Mouse (Mus musculus) hindbrain, embryonic 16.5 days (tissue): ENCODE results near the gene Gm11549. TPM values are rescaled to one million over a fixed set of nuclear protein-coding genes. Genes with fewer than 3 reads are reported as not detected.

Experiments used
- ATAC-seq: fragments of 200-750 bp; cut with Nextera tagmentation; 2 replicates; pipeline ENCODE4 v1.8.0; 2017; ENCODE audit warnings: moderate TSS enrichment, moderate library complexity
- H3K27ac ChIP-seq: fragments of 300-500 bp; sonication (generic); 2 replicates; pipeline ENCODE4 v1.5.1; 2014; ENCODE audit warnings: low read depth, mild to moderate bottlenecking, control low read depth, low read length, moderate library complexity
- H3K27me3 ChIP-seq: fragments of 300-500 bp; sonication (generic); replicated peaks from 2 replicates; pipeline ENCODE4 v1.6.1; 2014; ENCODE audit warnings: low read length; ENCODE audit not compliant: control insufficient read depth, insufficient read depth
- H3K36me3 ChIP-seq: fragments of 300-500 bp; sonication (generic); 2 replicates; pipeline ENCODE4 v1.6.1; 2014; ENCODE audit warnings: mild to moderate bottlenecking, low read length, moderate library complexity, mixed read lengths; ENCODE audit not compliant: control insufficient read depth, insufficient read depth
- H3K4me1 ChIP-seq: fragments of 300-500 bp; sonication (generic); 2 replicates; pipeline ENCODE4 v1.6.1; 2014; ENCODE audit warnings: low read depth, low read length; ENCODE audit not compliant: control insufficient read depth, insufficient read depth
- H3K4me2 ChIP-seq: fragments of 300-500 bp; sonication (generic); 2 replicates; pipeline ENCODE4 v1.6.1; 2014; ENCODE audit warnings: mild to moderate bottlenecking, low read length, control low read depth, moderate library complexity
- H3K4me3 ChIP-seq: fragments of 300-500 bp; sonication (generic); 2 replicates; pipeline ENCODE4 v1.5.1; 2014; ENCODE audit warnings: mild to moderate bottlenecking, low read length, control low read depth, moderate library complexity
- H3K9ac ChIP-seq: fragments of 300-500 bp; sonication (generic); 2 replicates; pipeline ENCODE4 v1.6.1; 2014; ENCODE audit warnings: low read depth, mild to moderate bottlenecking, control low read depth, low read length, moderate library complexity
- H3K9me3 ChIP-seq: fragments of 300-500 bp; sonication (generic); 2 replicates; pipeline ENCODE4 v1.6.1; 2014; ENCODE audit warnings: mild to moderate bottlenecking, low read length, moderate library complexity; ENCODE audit not compliant: control insufficient read depth
- WGBS: fragments of 180-500 bp; shearing (Covaris S2); extraction: QIAGEN DNeasy Blood & Tissue Kit; methylation state at CpG from one replicate; pipeline ENCODE4 v1.1.7; 2014; 5-methylcytosine and 5-hydroxymethylcytosine counted together
- polyA plus RNA-seq: library from polyadenylated mRNA; unstranded; fragments of >200 nt; fragmentation: Nextera tagmentation; extraction: Ambion mirVana; gene quantifications from 2 replicates; pipeline ENCODE4 v1.2.1, GENCODE M21; 2015

Gene Gm11549
- polyA plus RNA-seq, 1 experiment from 2014 or later, result 0.75 TPM

DNA sequence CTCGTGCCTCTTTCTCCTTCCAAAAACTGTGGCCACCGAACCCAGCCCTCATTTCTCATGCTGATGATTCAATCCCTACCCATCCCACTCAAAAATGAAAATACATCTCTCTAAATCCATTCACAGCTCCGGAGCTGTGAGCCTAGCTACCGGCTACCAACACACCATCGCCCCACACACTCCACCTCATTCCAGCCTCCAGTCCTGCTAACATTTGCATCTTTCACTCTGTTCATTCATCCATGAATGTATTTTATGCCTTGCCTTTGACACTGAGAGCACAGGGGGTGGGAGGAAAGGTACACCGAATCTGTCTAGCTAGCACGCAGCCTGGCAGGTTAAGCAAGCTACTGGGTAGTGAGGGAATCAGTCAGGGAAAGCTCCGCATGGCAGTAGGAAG lies 42.8 kb downstream of the Gm11549 start:
- Histone ChIP-seq H3K9me3 (no peaks in the 10 kb centered on the region), H3K9ac (no peak overlapping the region), H3K27ac (no peak overlapping the region), H3K4me1 (peaks cover 4% of the 10 kb centered on the region; the same call in 1 of the 2 replicates), H3K4me2 (no peak overlapping the region), H3K4me3 (no peak overlapping the region), H3K27me3 (no peaks in the 10 kb centered on the region), H3K36me3 (no peaks in the 10 kb centered on the region)
- ATAC-seq, result no peak
- 68% methylated on average over 8 of the region's 8 CpGs for WGBS

- Histone ChIP-seq H3K27me3 (no peaks in the 10 kb centered on the region), H3K4me3 (peak overlapping the region; percentile 74), H3K4me2 (peak overlapping the region; percentile 98), H3K9ac (peak overlapping the region; percentile 77), H3K27ac (peak overlapping the region; percentile 59; the same call in 1 of the 2 replicates), H3K36me3 (no peaks in the 10 kb centered on the region), H3K4me1 (peaks cover under 1% of the 10 kb centered on the region; the same call in 1 of the 2 replicates), H3K9me3 (no peaks in the 10 kb centered on the region)
- WGBS, result 37% methylated on average over 20 of the region's 20 CpGs
- peak; percentile 1; the same call in 1 of the 2 replicates for ATAC-seq
Measured at GRCm38 (mm10) chr3:36476261-36477155, 45.1 kb downstream of the Gm11549 start.

- H3K36me3 ChIP-seq, result no peaks in the 10 kb centered on the region
- peak within 1 kb of the TSS; percentile 74 for H3K4me3 ChIP-seq
- H3K27ac ChIP-seq, result peak within 1 kb of the TSS; percentile 59; the same call in 1 of the 2 replicates
- WGBS, result 0% methylated on average over 27 of the region's 32 CpGs
- no peaks in the 10 kb centered on the region; the same call in 1 of the 2 replicates for H3K4me1 ChIP-seq
- H3K4me2 ChIP-seq, result peak within 1 kb of the TSS; percentile 98
- peak within 1 kb of the TSS; percentile 77 for H3K9ac ChIP-seq
- no peaks in the 10 kb centered on the region for H3K27me3 ChIP-seq
- H3K9me3 ChIP-seq, result no peaks in the 10 kb centered on the region
- peak; percentile 98 for ATAC-seq
Measured at GRCm38 (mm10) chr3:36475532-36476087, 46.0 kb downstream of the Gm11549 start, which contains the start of the genes Anxa5 and 1810062G17Rik. Gene Anxa5, minus strand, starts transcription at chr3:36475894. Gene 1810062G17Rik, plus strand, starts transcription at chr3:36475937.

GRCm38 (mm10) chr3:36474938-36475483 lies 46.6 kb downstream of the Gm11549 start:
- Histone ChIP-seq H3K9ac (peak overlapping the region; percentile 77), H3K9me3 (no peaks in the 10 kb centered on the region), H3K27ac (peak overlapping the region; percentile 41; the same call in 1 of the 2 replicates), H3K4me3 (peak overlapping the region; percentile 74), H3K27me3 (no peaks in the 10 kb centered on the region), H3K4me1 (no peaks in the 10 kb centered on the region; the same call in 1 of the 2 replicates), H3K4me2 (peak overlapping the region; percentile 98), H3K36me3 (no peaks in the 10 kb centered on the region)
- ATAC-seq, result no peak
- 1% methylated on average over 24 of the region's 24 CpGs for WGBS

- H3K27ac ChIP-seq, result no peak overlapping the region
- H3K4me2 ChIP-seq, result peak overlapping the region; percentile 98; the same call in 1 of the 2 replicates
- no peak overlapping the region for H3K9ac ChIP-seq
- no peak overlapping the region; the same call in 1 of the 2 replicates for H3K4me3 ChIP-seq
- no peak for ATAC-seq
- no peaks in the 10 kb centered on the region for H3K27me3 ChIP-seq
- H3K9me3 ChIP-seq, result no peaks in the 10 kb centered on the region
- H3K36me3 ChIP-seq, result no peaks in the 10 kb centered on the region
- H3K4me1 ChIP-seq, result no peaks in the 10 kb centered on the region; the same call in 1 of the 2 replicates
- WGBS, result 74% methylated on average over 5 of the region's 5 CpGs
Measured at GRCm38 (mm10) chr3:36474421-36474820, 47.2 kb downstream of the Gm11549 start.

DNA sequence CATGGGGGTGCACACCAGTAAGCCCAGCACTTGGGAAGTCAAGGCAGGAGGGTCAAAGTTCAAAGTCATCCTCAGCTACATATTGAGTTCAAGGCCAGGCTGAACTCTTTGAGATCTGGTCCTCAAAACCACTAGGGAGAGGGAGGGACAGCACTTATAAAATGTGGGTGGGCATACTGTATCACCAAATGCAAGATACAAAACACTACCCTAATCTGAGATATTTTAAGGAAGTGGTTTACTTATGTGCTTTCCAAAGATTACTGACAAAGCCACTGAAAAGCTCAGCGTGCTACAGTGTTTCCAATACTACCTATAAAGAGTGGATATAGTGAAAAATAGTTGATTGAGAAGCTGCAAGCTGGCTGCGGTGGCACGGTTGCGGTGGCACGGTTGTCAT lies 48.4 kb downstream of the Gm11549 start:
- Histone ChIP-seq H3K36me3 (no peaks in the 10 kb centered on the region), H3K27ac (no peak overlapping the region), H3K4me2 (no peak overlapping the region), H3K27me3 (no peaks in the 10 kb centered on the region), H3K4me1 (no peaks in the 10 kb centered on the region; the same call in 1 of the 2 replicates), H3K9ac (no peak overlapping the region), H3K4me3 (no peak overlapping the region), H3K9me3 (no peaks in the 10 kb centered on the region)
- WGBS, result 97% methylated on average over 5 of the region's 5 CpGs
- no peak for ATAC-seq

DNA sequence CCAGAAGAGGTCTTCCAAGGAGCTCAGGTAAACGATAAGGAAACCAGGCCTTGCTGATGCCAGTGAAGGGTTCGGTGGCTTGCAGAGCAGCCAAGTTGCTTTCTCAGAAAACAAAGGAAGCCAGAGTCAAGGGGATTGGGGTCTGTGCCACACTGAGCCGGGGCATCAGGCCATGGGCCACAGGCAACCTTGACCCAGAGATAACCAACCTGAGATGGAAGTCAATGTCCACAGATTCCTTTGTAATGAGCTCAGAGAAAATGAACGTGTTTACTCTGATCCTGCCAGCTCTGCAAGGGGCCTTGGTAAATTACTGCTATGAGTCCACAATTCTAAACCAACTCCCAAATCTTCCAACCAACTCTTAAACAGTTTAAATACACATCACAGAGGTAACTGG lies 49.8 kb downstream of the Gm11549 start:
- Histone ChIP-seq H3K4me2 (no peak overlapping the region), H3K4me1 (no peaks in the 10 kb centered on the region; the same call in 1 of the 2 replicates), H3K27ac (no peak overlapping the region), H3K4me3 (no peak overlapping the region), H3K27me3 (no peaks in the 10 kb centered on the region), H3K9ac (no peak overlapping the region), H3K36me3 (no peaks in the 10 kb centered on the region), H3K9me3 (no peaks in the 10 kb centered on the region)
- 80% methylated on average over 4 of the region's 4 CpGs for WGBS
- ATAC-seq, result no peak

- Histone ChIP-seq H3K4me1 (no peaks in the 10 kb centered on the region), H3K9me3 (no peaks in the 10 kb centered on the region), H3K27ac (no peak overlapping the region), H3K4me3 (no peak overlapping the region), H3K27me3 (no peaks in the 10 kb centered on the region), H3K4me2 (no peak overlapping the region), H3K9ac (no peak overlapping the region), H3K36me3 (no peaks in the 10 kb centered on the region)
- no peak for ATAC-seq
- 56% methylated on average over 2 of the region's 2 CpGs for WGBS
Measured at GRCm38 (mm10) chr3:36468871-36469270, 52.7 kb downstream of the Gm11549 start.

DNA sequence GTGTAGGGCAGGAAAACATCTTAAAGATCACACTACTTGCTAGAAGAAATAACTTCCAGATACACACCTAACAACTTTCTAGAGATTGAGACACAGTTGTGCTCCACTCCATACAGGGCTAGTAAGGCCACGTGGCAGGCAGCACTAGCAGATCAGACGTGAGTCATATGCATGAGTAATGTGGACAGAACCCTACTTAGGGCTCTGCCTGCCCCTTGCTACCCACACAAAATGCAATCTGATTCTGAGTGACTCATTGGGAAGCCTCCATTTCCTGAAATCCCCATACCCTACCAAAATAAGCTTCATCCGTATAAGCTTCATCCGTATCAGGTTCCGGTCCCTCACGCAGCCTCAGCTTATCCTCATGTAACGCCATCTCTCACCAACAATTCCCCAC lies 54.0 kb downstream of the Gm11549 start:
- 89% methylated on average over 7 of the region's 7 CpGs for WGBS
- no peak overlapping the region for H3K27ac ChIP-seq

More for the DNA sequence above, 54.0 kb downstream of the Gm11549 start:
- no peaks in the 10 kb centered on the region for H3K9me3 ChIP-seq
- no peak overlapping the region for H3K4me2 ChIP-seq
- no peaks in the 10 kb centered on the region for H3K36me3 ChIP-seq
- no peak overlapping the region for H3K4me3 ChIP-seq
- ATAC-seq, result no peak
- H3K27me3 ChIP-seq, result no peaks in the 10 kb centered on the region
- H3K4me1 ChIP-seq, result no peaks in the 10 kb centered on the region
- no peak overlapping the region for H3K9ac ChIP-seq
